In the genomic region with DNA sequence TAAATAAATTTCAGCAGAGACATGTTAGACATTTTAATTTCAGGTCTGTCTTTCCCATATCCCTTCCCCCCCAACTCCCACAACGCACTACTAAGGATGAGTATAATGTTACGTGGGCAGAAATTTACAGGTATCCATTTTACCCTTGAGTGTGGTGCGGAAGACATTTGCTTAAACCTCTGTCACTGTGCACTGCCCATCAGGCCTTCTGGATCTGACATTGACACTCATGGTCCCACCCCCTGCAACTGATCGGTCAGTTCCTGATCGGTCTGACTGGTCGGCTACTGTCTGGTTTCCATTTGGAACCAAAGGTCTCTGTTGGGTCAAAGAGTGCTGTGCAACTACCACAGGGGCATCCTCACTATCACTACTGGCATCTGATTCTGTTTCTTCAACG, we compare ENCODE assay signal across 25 mouse cellular contexts. TPM values are rescaled to one million over a fixed set of nuclear protein-coding genes. Genes with fewer than 3 reads are reported as not detected.
A peak's percentile ranks its signal among the peaks of the same experiment; 100 is the strongest.
DNase-seq lines count a peak whose midpoint lies in the region; ATAC-seq lines count a peak whose summit lies in the region.
"Had no signal": no experiment of that assay in that cellular context is flagged by ENCODE, and none has a peak within 500 bp of the region (broad histone marks: within the 10 kb centered on the region; RNA-seq: fewer than 3 reads in every experiment).

No protein-coding gene starts in this region.

- no peak overlapping the region for H3K4me2 ChIP-seq in heart, embryonic 11.5 days
- H3K4me2 ChIP-seq in kidney, embryonic 15.5 days = no peak overlapping the region
- no peak overlapping the region for H3K4me2 ChIP-seq in neural tube, embryonic 14.5 days (ENCODE audit: low read depth, low read length)
- no peak overlapping the region for H3K4me2 ChIP-seq in neural tube, embryonic 15.5 days
- H3K4me2 ChIP-seq: embryonic facial prominence, embryonic 13.5 days; embryonic facial prominence, embryonic 15.5 days; forebrain, embryonic 13.5 days had no signal

- no peak overlapping the region for H3K4me3 ChIP-seq in heart, embryonic 11.5 days (ENCODE audit: low read depth, low read length)
- no peak overlapping the region for H3K4me3 ChIP-seq in kidney, embryonic 15.5 days (replicated peaks)
- H3K4me3 ChIP-seq in neural tube, embryonic 14.5 days (ENCODE audit: low read depth, low read length) = no peak overlapping the region
- no peak overlapping the region for H3K4me3 ChIP-seq in neural tube, embryonic 15.5 days (replicated peaks)
- H3K4me3 ChIP-seq: embryonic facial prominence, embryonic 13.5 days; embryonic facial prominence, embryonic 15.5 days; erythroblast, embryonic 14.5 days; forebrain, embryonic 10.5 days; forebrain, embryonic 13.5 days had no signal

- DNase-seq in heart, adult 11 months = peak; percentile 71
- no peak for DNase-seq in kidney, postnatal 36 days
- DNase-seq in cerebellum, adult 9-11 months = no peak
- DNase-seq: adrenal gland, adult 8-10 months; adrenal gland, postnatal 14 days; adrenal gland, postnatal 36 days; cerebellum, adult 11-12 months; cerebellum, adult 2 months; cerebellum, adult 9-10 months; cerebellum, postnatal 14 days; cerebellum, postnatal 36 days; embryo, embryonic 11 days had no signal

- H3K27me3 ChIP-seq in heart, embryonic 11.5 days (ENCODE audit: control insufficient read depth, insufficient read depth, low read length) = no peaks in the 10 kb centered on the region
- no peaks in the 10 kb centered on the region for H3K27me3 ChIP-seq in kidney, embryonic 15.5 days
- H3K27me3 ChIP-seq in neural tube, embryonic 14.5 days (ENCODE audit: control insufficient read depth, insufficient read depth, low read length) = no peaks in the 10 kb centered on the region
- H3K27me3 ChIP-seq in neural tube, embryonic 15.5 days (replicated peaks) = no peaks in the 10 kb centered on the region
- H3K27me3 ChIP-seq: embryonic facial prominence, embryonic 13.5 days; embryonic facial prominence, embryonic 15.5 days; forebrain, embryonic 13.5 days; Patski had no signal

- no peaks in the 10 kb centered on the region for H3K9me3 ChIP-seq in heart, embryonic 11.5 days (replicated peaks; ENCODE audit: control insufficient read depth, low read length)
- no peaks in the 10 kb centered on the region for H3K9me3 ChIP-seq in kidney, embryonic 15.5 days (replicated peaks)
- H3K9me3 ChIP-seq in neural tube, embryonic 14.5 days (ENCODE audit: control insufficient read depth, low read length) = no peaks in the 10 kb centered on the region
- H3K9me3 ChIP-seq in neural tube, embryonic 15.5 days (replicated peaks) = no peaks in the 10 kb centered on the region
- H3K9me3 ChIP-seq: embryonic facial prominence, embryonic 13.5 days; embryonic facial prominence, embryonic 15.5 days; forebrain, embryonic 10.5 days; forebrain, embryonic 13.5 days; G1E had no signal

- H3K36me3 ChIP-seq in heart, embryonic 11.5 days (ENCODE audit: control insufficient read depth, insufficient read depth, low read length) = peaks cover 9% of the 10 kb centered on the region
- H3K36me3 ChIP-seq in kidney, embryonic 15.5 days = peaks cover 68% of the 10 kb centered on the region
- peaks cover 17% of the 10 kb centered on the region; the same call in 1 of the 2 replicates for H3K36me3 ChIP-seq in neural tube, embryonic 14.5 days (ENCODE audit: control insufficient read depth, insufficient read depth, low read length)
- peaks cover 25% of the 10 kb centered on the region for H3K36me3 ChIP-seq in neural tube, embryonic 15.5 days

- H3K4me1 ChIP-seq in heart, embryonic 11.5 days (ENCODE audit: control insufficient read depth, insufficient read depth, low read length) = no peaks in the 10 kb centered on the region
- no peaks in the 10 kb centered on the region for H3K4me1 ChIP-seq in kidney, embryonic 15.5 days
- H3K4me1 ChIP-seq in neural tube, embryonic 14.5 days (ENCODE audit: control insufficient read depth, insufficient read depth, low read length) = no peaks in the 10 kb centered on the region
- H3K4me1 ChIP-seq in neural tube, embryonic 15.5 days = no peaks in the 10 kb centered on the region
- H3K4me1 ChIP-seq: embryonic facial prominence, embryonic 13.5 days; embryonic facial prominence, embryonic 15.5 days; forebrain, embryonic 10.5 days; forebrain, embryonic 13.5 days had no signal

- no peak overlapping the region for H3K9ac ChIP-seq in heart, embryonic 11.5 days (ENCODE audit: low read depth, low read length)
- H3K9ac ChIP-seq in kidney, embryonic 15.5 days = no peak overlapping the region
- no peak overlapping the region for H3K9ac ChIP-seq in neural tube, embryonic 14.5 days (replicated peaks; ENCODE audit: low read depth, low read length)
- no peak overlapping the region for H3K9ac ChIP-seq in neural tube, embryonic 15.5 days (replicated peaks)
- H3K9ac ChIP-seq: embryonic facial prominence, embryonic 13.5 days; embryonic facial prominence, embryonic 15.5 days; forebrain, embryonic 13.5 days had no signal

- no peak overlapping the region for H3K27ac ChIP-seq in heart, embryonic 11.5 days (ENCODE audit: low read depth, low read length)
- no peak overlapping the region for H3K27ac ChIP-seq in kidney, embryonic 15.5 days
- H3K27ac ChIP-seq in neural tube, embryonic 14.5 days (ENCODE audit: low read depth, low read length) = no peak overlapping the region
- no peak overlapping the region for H3K27ac ChIP-seq in neural tube, embryonic 15.5 days (replicated peaks)
- H3K27ac ChIP-seq: embryonic facial prominence, embryonic 13.5 days; embryonic facial prominence, embryonic 15.5 days; forebrain, embryonic 10.5 days; forebrain, embryonic 13.5 days had no signal

- no peak for ATAC-seq in heart, embryonic 11.5 days (replicated peaks; ENCODE audit: insufficient number of reproducible peaks, low FRiP score, low TSS enrichment)
- 0 out of 2 replicates have a peak, but pooled peaks have one; percentile 36 for ATAC-seq in kidney, embryonic 15.5 days (replicated peaks; ENCODE audit: low FRiP score)
- peak; percentile 58; the same call in 1 of the 2 replicates for ATAC-seq in neural tube, embryonic 14.5 days (ENCODE audit: low read depth)
- no peak for ATAC-seq in neural tube, embryonic 15.5 days (ENCODE audit: low FRiP score)
- ATAC-seq: activated CD4-positive, CD25-positive, alpha-beta regulatory T cell, adult 4 months; forebrain, embryonic 13.5 days; forebrain, embryonic 16.5 days; Patski had no signal

- WGBS in heart, embryonic 11.5 days (ENCODE audit: insufficient replicate concordance) = 94% methylated on average over 7 of the region's 7 CpGs
- 95% methylated on average over 7 of the region's 7 CpGs for WGBS in kidney, embryonic 15.5 days
- WGBS in neural tube, embryonic 14.5 days = 94% methylated on average over 7 of the region's 7 CpGs
- 98% methylated on average over 7 of the region's 7 CpGs for WGBS in neural tube, embryonic 15.5 days

RNA-seq across cellular contexts. Expression of a gene that starts 15.6 kb away (rescaled TPM):
- polyA plus RNA-seq in heart, embryonic 11.5 days (2014; fragmentation: Nextera tagmentation; extraction: Ambion mirVana) = 25.4 and 44.8 TPM in 2 replicates
- 52.0 and 60.3 TPM in 2 replicates for polyA plus RNA-seq in kidney, embryonic 15.5 days (2015; fragmentation: Nextera tagmentation; extraction: Ambion mirVana)
- polyA plus RNA-seq in neural tube, embryonic 14.5 days (2014; fragmentation: Nextera tagmentation; extraction: Ambion mirVana) = 57.5 and 75.3 TPM in 2 replicates
- polyA plus RNA-seq in neural tube, embryonic 15.5 days (2015; fragmentation: Nextera tagmentation; extraction: Ambion mirVana) = 81.8 and 82.6 TPM in 2 replicates

RNA-seq across cellular contexts. Expression of a gene that starts 33.7 kb away (rescaled TPM):
- 27.9 and 29.2 TPM in 2 replicates for polyA plus RNA-seq in heart, embryonic 11.5 days (2014; fragmentation: Nextera tagmentation; extraction: Ambion mirVana)
- 30.6 and 34.0 TPM in 2 replicates for polyA plus RNA-seq in kidney, embryonic 15.5 days (2015; fragmentation: Nextera tagmentation; extraction: Ambion mirVana)
- 28.7 and 30.4 TPM in 2 replicates for polyA plus RNA-seq in neural tube, embryonic 14.5 days (2014; fragmentation: Nextera tagmentation; extraction: Ambion mirVana)
- 30.7 and 35.7 TPM in 2 replicates for polyA plus RNA-seq in neural tube, embryonic 15.5 days (2015; fragmentation: Nextera tagmentation; extraction: Ambion mirVana)

Comparison
In these comparisons a context has a peak if more than half of its experiments do, and no peak if none do; other contexts are left out.
1. ATAC-seq: peak in kidney, embryonic 15.5 days (single experiment) and neural tube, embryonic 14.5 days (single experiment); none in heart, embryonic 11.5 days (single experiment) and neural tube, embryonic 15.5 days (single experiment).